Mouse (Mus musculus): Measurements from ENCODE around the gene Zdhhc3. TPM values are rescaled to one million over a fixed set of nuclear protein-coding genes. Genes with fewer than 3 reads are reported as not detected.

The Zdhhc3 gene
- total RNA-seq, 1 experiment from 2014 or later = 24.3 TPM

DNA sequence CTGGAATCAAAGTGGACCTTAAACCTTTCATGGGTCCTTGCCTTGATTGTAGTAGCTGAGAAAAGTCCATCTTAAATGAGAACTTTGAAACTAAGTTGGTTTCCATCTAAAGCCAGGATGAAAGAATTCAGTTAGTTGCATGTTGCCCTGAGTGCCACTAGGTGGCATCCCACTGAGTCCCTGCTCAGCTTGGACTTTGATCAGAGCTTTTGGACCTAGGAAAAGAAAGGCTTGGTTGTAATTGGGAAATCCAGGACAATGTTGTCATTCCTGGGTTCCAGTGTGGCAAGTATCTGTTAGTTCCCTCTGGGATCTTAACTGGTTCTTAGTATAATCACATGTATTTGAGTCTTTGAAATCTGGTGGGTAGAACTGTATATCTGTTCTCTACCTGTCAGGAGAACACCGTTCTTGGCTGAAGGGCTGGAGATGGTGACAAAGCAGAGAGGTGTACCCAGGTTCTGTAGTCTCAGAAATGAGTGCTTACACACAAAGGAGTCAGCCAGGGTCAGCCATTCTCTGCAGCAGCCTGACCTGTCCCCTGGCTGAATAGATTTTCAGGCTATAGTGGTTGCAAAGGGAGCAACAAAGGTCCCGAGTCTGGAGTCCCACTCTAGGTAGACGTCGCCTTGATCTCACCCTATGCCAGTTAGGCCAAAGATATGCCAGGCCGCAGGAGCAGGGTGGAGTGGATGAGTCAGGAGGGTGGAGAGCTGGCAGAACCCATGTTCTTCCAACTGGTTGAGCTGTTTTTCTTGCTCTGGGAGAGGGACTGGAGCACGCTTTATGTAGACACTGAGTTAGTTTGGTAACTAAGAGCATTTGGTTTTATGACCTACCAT lies 10.8 kb upstream of the Zdhhc3 start:
- no peak; the same call in 1 of the 2 replicates for ATAC-seq (replicated peaks; ENCODE audit: insufficient number of reproducible peaks, low FRiP score, low TSS enrichment, poor library complexity, severe bottlenecking)

- ATAC-seq (replicated peaks; ENCODE audit: insufficient number of reproducible peaks, low FRiP score, low TSS enrichment, poor library complexity, severe bottlenecking) = no peak
These were observed 10.0 kb upstream of the Zdhhc3 start for GRCm38 (mm10) chr9:123123017-123123416.

- no peak for ATAC-seq (replicated peaks; ENCODE audit: insufficient number of reproducible peaks, low FRiP score, low TSS enrichment, poor library complexity, severe bottlenecking)
These were observed 2.6 kb upstream of the Zdhhc3 start for GRCm38 (mm10) chr9:123115566-123115965.

DNA sequence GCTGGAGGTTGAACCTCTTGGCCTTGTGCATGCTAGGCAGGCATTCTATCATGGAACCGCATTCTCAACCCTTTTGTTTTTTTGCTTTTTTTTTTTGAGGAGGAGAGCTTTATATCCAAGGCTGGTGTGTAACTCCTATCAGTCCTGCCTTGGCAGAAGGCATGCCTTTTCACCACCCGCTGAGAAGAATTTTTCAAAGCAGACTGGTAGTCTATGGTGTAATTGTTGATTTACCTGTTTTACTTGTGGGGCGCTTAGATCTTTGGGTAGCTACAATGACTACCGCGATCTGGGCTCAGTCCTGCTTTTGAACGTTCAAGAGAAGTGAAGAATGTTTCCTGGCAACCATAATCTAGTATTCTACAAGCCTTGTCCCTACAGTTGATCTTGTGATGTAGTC lies 926 bp upstream of the Zdhhc3 start:
- no peak for ATAC-seq (replicated peaks; ENCODE audit: insufficient number of reproducible peaks, low FRiP score, low TSS enrichment, poor library complexity, severe bottlenecking)

DNA sequence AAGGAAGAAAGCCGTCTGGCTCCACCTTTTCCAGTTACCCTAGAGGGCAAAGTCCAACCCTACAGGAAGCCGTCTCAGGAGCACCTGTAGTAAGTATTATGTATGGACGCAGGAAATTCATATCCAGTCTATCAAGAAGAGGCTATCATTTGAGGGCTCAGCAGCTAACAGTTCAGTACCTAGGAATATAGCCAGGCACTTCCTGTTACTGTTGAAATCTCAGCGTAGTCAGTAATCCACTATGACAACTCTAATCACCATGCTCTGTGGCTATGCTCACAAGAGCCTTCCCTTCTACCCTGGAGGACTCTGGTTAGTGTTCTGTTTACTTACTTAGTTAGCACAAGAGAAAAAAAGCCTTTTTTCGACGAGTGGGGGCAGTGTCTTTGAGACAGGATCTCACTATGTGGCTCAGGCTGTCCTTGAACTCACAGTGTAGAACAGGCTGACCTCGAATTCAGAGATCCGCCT lies 1.2 kb downstream of the Zdhhc3 start:
- ATAC-seq (replicated peaks; ENCODE audit: insufficient number of reproducible peaks, low FRiP score, low TSS enrichment, poor library complexity, severe bottlenecking) = no peak

DNA sequence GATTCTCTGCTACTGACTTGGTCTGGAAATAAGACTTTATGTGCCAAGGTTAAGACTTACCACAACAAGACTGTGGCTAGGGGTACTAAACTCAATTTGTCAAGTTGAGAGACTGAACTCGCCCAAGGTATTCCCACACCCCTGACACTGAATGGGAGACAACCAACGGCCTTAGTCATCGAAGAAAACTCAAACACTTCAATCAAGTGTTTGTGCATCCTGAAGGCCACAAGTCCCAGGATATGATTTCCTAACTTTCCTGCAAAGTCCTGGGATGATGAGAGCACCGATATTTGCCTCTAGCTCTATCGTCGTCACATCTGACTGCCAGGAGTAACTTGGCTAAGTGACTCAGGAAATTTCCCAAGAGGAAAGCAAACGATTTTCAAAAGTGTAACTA lies 3.8 kb downstream of the Zdhhc3 start:
- no peak for ATAC-seq (replicated peaks; ENCODE audit: insufficient number of reproducible peaks, low FRiP score, low TSS enrichment, poor library complexity, severe bottlenecking)

DNA sequence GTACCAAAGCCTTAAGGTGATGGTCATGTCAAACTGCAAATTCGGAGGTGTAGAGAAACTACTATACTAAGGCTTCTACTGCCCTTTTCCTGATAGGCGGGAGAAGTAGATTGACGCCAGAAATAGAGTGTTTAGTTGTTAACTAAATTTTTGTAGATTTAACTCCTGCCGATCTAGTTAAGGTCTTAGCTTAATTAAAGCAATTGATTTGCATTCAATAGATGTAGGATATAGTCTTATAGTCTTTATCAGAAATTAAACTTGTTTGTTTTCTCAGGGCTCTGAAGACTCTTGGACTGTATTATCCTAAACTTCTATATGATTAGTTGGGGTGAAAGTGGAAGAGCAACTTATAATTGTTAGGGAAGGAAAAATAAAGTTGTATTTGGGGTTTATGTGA lies 5.8 kb downstream of the Zdhhc3 start:
- ATAC-seq (replicated peaks; ENCODE audit: insufficient number of reproducible peaks, low FRiP score, low TSS enrichment, poor library complexity, severe bottlenecking) = peak; percentile 73; the same call in 1 of the 2 replicates

DNA sequence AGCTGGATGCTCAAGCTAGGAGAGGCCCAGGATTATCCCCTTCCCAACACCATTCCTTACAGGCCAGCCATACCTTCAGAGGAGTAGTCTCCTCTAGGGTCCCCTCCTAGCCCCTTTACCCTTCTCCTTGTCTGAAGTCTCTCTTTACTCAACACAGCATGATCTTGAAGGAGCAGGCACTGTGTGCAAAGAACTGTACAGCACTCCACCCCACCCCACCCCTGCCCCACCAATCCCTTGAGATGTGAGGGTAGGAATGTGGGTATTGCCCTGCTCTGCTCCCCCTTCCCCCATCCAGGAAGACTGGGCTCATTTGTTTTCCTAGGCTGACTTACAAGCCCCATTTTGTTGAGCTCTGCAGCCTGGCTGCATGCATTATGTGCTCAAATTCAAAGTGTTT lies 8.6 kb downstream of the Zdhhc3 start:
- no peak for ATAC-seq (replicated peaks; ENCODE audit: insufficient number of reproducible peaks, low FRiP score, low TSS enrichment, poor library complexity, severe bottlenecking)

- no peak for ATAC-seq (replicated peaks; ENCODE audit: insufficient number of reproducible peaks, low FRiP score, low TSS enrichment, poor library complexity, severe bottlenecking)
These were observed 9.6 kb downstream of the Zdhhc3 start for GRCm38 (mm10) chr9:123103425-123103824.

- ATAC-seq (replicated peaks; ENCODE audit: insufficient number of reproducible peaks, low FRiP score, low TSS enrichment, poor library complexity, severe bottlenecking) = no peak
These were observed 13.2 kb downstream of the Zdhhc3 start for GRCm38 (mm10) chr9:123099631-123100455.

DNA sequence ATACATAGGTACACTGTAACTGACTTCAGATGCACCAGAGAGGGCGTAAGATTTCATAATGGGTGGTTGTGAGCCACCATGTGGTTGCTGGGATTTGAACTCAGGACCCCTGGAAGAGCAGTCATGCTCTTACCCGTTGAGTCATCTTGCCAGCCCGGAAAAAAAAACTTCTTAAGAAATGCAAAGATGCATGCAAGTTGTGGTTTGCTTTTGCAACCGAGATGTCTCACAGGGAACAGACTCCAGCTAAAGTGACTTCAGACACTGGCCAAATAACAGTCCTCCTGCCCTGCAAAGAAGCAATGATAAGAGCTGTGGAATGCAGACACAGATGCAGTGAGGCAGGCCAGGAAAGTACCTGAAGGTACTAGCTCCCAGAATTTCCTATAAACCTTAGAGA lies 22.2 kb downstream of the Zdhhc3 start:
- no peak for ATAC-seq (replicated peaks; ENCODE audit: insufficient number of reproducible peaks, low FRiP score, low TSS enrichment, poor library complexity, severe bottlenecking)

- no peak for ATAC-seq (replicated peaks; ENCODE audit: insufficient number of reproducible peaks, low FRiP score, low TSS enrichment, poor library complexity, severe bottlenecking)
These were observed 25.4 kb downstream of the Zdhhc3 start for GRCm38 (mm10) chr9:123087558-123087957.

DNA sequence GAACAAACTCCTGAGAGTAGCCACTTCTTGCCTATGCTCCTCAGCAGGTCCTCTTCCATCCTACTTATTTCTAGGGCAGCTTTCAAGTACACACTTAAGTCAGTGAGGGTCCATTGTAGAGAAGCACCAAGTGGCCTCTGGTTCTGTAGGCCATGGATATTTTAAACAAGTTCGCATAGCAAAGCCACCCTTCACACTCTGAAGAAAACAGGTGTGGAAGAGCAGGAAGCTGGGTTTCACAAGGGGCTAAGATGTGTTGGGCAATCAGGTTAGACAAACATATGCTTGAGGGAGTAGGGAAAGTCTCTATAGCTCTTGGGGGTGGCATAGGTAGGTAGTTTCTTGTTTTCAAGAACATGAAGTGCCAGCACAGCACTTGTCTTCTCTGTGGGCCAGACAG lies 27.6 kb downstream of the Zdhhc3 start:
- no peak for ATAC-seq (replicated peaks; ENCODE audit: insufficient number of reproducible peaks, low FRiP score, low TSS enrichment, poor library complexity, severe bottlenecking)

DNA sequence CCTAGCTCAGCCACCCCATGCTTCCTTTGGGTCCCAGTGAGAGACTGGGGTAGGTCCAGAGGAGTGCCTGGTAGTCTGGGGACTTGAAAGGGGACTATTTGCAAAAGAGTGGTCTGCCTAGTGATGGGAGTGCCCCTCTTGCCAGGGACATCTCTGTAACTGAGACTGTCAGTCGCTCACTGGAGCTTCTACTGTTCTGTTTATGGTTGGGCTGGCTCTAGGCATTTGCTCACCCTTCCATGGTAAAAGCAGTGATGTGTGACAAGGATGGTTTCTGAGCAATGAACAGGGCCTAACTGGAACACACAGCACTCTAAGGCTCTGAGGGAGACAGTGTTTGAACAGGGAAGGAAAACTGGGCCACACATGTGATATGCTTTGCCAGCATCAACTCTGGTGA lies 32.2 kb downstream of the Zdhhc3 start:
- ATAC-seq (replicated peaks; ENCODE audit: insufficient number of reproducible peaks, low FRiP score, low TSS enrichment, poor library complexity, severe bottlenecking) = no peak

DNA sequence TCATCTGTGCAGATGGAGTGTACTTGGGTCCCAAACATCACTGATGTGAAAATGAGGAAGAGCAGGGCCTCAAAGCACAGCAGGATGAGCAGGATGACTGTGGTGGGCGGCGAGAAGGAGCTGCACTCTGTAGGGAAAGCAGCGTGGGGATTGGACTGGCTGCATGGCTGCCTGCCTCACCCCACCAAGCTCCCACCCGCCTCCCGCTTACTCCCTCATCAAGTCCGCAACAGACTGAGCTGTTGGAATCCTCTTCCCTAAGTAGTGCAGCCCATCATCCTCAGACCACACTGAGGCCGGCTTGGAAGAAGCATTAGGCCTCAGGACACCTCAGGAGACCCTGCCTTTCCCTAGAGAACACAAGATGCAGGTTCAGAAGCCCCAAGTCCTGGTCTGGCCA lies 32.6 kb downstream of the Zdhhc3 start:
- ATAC-seq (replicated peaks; ENCODE audit: insufficient number of reproducible peaks, low FRiP score, low TSS enrichment, poor library complexity, severe bottlenecking) = no peak

DNA sequence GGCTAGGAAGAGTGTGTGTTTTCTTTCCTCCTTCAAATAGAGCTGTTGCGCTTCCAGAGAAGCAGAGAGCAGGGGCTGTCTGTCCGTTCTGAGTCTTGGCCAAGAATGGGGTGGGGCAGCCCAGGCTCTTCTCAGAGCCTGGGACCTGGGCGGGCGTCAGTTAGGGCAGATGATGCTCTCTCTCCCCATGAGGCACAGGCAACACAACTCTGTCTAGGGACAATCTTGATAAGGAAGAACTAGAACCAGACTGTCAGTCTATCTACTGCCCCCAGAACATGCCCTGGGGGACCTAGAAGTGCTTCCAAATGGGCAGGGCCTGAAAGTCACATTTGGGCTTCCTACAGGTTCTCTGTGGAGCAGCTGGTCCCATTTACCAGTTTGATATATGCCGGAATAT lies 33.9 kb downstream of the Zdhhc3 start:
- no peak for ATAC-seq (replicated peaks; ENCODE audit: insufficient number of reproducible peaks, low FRiP score, low TSS enrichment, poor library complexity, severe bottlenecking)

- no peak for ATAC-seq (replicated peaks; ENCODE audit: insufficient number of reproducible peaks, low FRiP score, low TSS enrichment, poor library complexity, severe bottlenecking)
These were observed 52.8 kb downstream of the Zdhhc3 start for GRCm38 (mm10) chr9:123060172-123060571.

DNA sequence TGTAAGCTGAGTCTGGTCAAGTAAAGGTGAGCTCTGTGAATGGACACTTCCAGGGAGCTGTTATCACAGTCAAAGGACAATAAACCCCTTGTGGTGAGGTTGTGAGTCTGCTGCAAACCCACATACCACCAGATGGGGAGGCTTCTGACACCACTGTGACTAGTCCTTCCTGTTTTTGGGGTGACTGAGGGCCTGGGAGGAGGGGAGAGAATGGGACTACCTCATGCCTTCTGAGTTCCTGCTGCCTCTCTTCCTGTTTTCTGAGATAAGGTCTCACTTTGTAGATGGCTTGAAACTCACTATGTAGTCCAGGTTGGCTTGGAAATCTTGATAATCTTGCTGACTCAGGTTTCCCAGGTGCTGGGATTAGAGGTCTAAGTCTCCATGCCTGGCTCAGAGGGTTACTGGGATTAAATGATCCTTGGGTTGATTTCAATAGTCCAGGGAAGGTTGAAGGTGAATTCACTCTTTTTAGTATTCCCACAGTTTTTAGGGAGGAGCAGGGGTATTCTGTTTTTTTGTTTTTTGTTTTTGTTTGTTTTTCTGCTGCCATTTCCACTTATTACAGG lies 54.2 kb downstream of the Zdhhc3 start:
- peak; percentile 95 for ATAC-seq (replicated peaks; ENCODE audit: insufficient number of reproducible peaks, low FRiP score, low TSS enrichment, poor library complexity, severe bottlenecking)

- ATAC-seq (replicated peaks; ENCODE audit: insufficient number of reproducible peaks, low FRiP score, low TSS enrichment, poor library complexity, severe bottlenecking) = peak; percentile 48
These were observed 65.3 kb downstream of the Zdhhc3 start for GRCm38 (mm10) chr9:123047665-123048064.
